Mouse (Mus musculus) embryonic fibroblast, embryonic 13.5 days (primary cell): ENCODE data around the gene Slc27a5.

Experiments used
- CTCF ChIP-seq: IDR thresholded peaks from 2 replicates; pipeline ENCODE4 v1.5.1; 2011; ENCODE audit warnings: mild to moderate bottlenecking, control low read depth, low read length, moderate library complexity, borderline replicate concordance; ENCODE audit not compliant: insufficient read depth
- POLR2A ChIP-seq: IDR thresholded peaks from 2 replicates; pipeline ENCODE4 v1.6.1; 2011; ENCODE audit warnings: low read depth, mild to moderate bottlenecking, control low read depth, low read length, moderate library complexity

- TF ChIP-seq CTCF (no peak), POLR2A (no peak)
These were observed 39.4 kb upstream of the Slc27a5 start for GRCm38 (mm10) chr7:13037366-13037765.
